Mouse (Mus musculus): ENCODE data around the gene Tbkbp1. TPM values are rescaled to one million over a fixed set of nuclear protein-coding genes. Genes with fewer than 3 reads are reported as not detected.

The Tbkbp1 gene
- total and polyA plus RNA-seq, 3 experiments: 0.44 to 5.7 (median 3.1) TPM

GRCm38 (mm10) chr11:97112519-97113125, 38.7 kb downstream of the Tbkbp1 start:
- dilution Hi-C loops (cut with MboI; ENCODE audit: extremely low pct_ligation_motif_present, extremely low pct_unique_long_range_greater_than_20kb, low sequenced_read_pairs) (no loop called here), in situ Hi-C loops (cut with MboI; ENCODE audit: low pct_ligation_motif_present, low pct_unique_long_range_greater_than_20kb, low sequenced_read_pairs) (loop anchor here (5.0 kb wide), 1 partner anchor 35 kb away; no protein-coding TSS in a partner anchor)

GRCm38 (mm10) chr11:97108976-97109375, 42.3 kb downstream of the Tbkbp1 start:
- no peak overlapping the region for H3K27ac ChIP-seq (ENCODE audit: insufficient read depth, low read depth)
- TF ChIP-seq RAD21 (IDR thresholded peaks at IDR 0.05; ENCODE audit: low read depth, low read length) (no peak), KAT2A (IDR thresholded peaks at IDR 0.05; ENCODE audit: insufficient replicate concordance, low read length) (no peak), ZKSCAN1 (IDR thresholded peaks at IDR 0.05; ENCODE audit: borderline replicate concordance, low read depth, low read length) (no peak)
- peaks cover 4 to 6% of the 10 kb centered on the region in 2 experiments for H3K4me1 ChIP-seq (ENCODE audit: control insufficient read depth in 1 of 2, insufficient read depth in 2 of 2)
- H3K9ac ChIP-seq (ENCODE audit: insufficient read depth, low read depth): no peak overlapping the region
- H3K79me2 ChIP-seq (replicated peaks; ENCODE audit: control insufficient read depth, extremely low read depth, insufficient read depth, poor library complexity, severe bottlenecking): no peaks in the 10 kb centered on the region
- dilution Hi-C loops (cut with MboI; ENCODE audit: extremely low pct_ligation_motif_present, extremely low pct_unique_long_range_greater_than_20kb, low sequenced_read_pairs): no loop called here
- H3K4me3 ChIP-seq (replicated peaks in 1 of 3; ENCODE audit: low read depth in 2 of 3, low read length in 2 of 3, poor library complexity in 1 of 3): no peak overlapping the region
- in situ Hi-C loops (cut with MboI; ENCODE audit: low pct_ligation_motif_present, low pct_unique_long_range_greater_than_20kb, low sequenced_read_pairs): no loop called here
- no peaks in the 10 kb centered on the region for H3K27me3 ChIP-seq (replicated peaks)
- H3K4me2 ChIP-seq (ENCODE audit: insufficient read depth, low read depth, poor library complexity, severe bottlenecking): no peak overlapping the region
- H3K9me3 ChIP-seq (replicated peaks; ENCODE audit: low read length): no peaks in the 10 kb centered on the region
- no peak for DNase-seq (ENCODE audit: extremely low read depth)
- H3K36me3 ChIP-seq (replicated peaks in 1 of 2; ENCODE audit: control insufficient read depth in 1 of 2, insufficient read depth in 1 of 2, low read length in 1 of 2): no peaks in the 10 kb centered on the region

More at GRCm38 (mm10) chr11:97112519-97113125, 38.7 kb downstream of the Tbkbp1 start:
- H3K36me3 ChIP-seq (replicated peaks in 1 of 2; ENCODE audit: control insufficient read depth in 1 of 2, insufficient read depth in 1 of 2, low read length in 1 of 2): no peaks in the 10 kb centered on the region
- H3K27me3 ChIP-seq (replicated peaks): no peaks in the 10 kb centered on the region
- peaks cover 7% of the 10 kb centered on the region for H3K9me3 ChIP-seq (replicated peaks; ENCODE audit: low read length)
- no peak for TF ChIP-seq POLR2AphosphoS2 (IDR thresholded peaks at IDR 0.05; ENCODE audit: low read depth, low read length)
- no peak for TF ChIP-seq ETS1 (conservative IDR thresholded peaks at IDR 0.05; ENCODE audit: low read depth, low read length)
- TF ChIP-seq RCOR1 (conservative IDR thresholded peaks at IDR 0.05; ENCODE audit: low read depth, low read length): no peak
- TF ChIP-seq TBP (conservative IDR thresholded peaks at IDR 0.05; ENCODE audit: low read depth, low read length): no peak
- H3K27ac ChIP-seq (ENCODE audit: insufficient read depth, low read depth): no peak overlapping the region
- no peak overlapping the region for H3K9ac ChIP-seq (ENCODE audit: insufficient read depth, low read depth)
- no peaks in the 10 kb centered on the region for H3K79me2 ChIP-seq (replicated peaks; ENCODE audit: control insufficient read depth, extremely low read depth, insufficient read depth, poor library complexity, severe bottlenecking)
- H3K4me3 ChIP-seq (replicated peaks in 1 of 3; ENCODE audit: low read depth in 2 of 3, low read length in 2 of 3, poor library complexity in 1 of 3): no peak overlapping the region
- peaks cover 3 to 23% of the 10 kb centered on the region in 2 experiments; a peak in 3 of 4 replicates for H3K4me1 ChIP-seq (ENCODE audit: control insufficient read depth in 1 of 2, insufficient read depth in 2 of 2)
- DNase-seq (ENCODE audit: extremely low read depth): no peak
- H3K4me2 ChIP-seq (ENCODE audit: insufficient read depth, low read depth, poor library complexity, severe bottlenecking): no peak overlapping the region

GRCm38 (mm10) chr11:97104091-97104483, 47.2 kb downstream of the Tbkbp1 start:
- no peak for TF ChIP-seq MXI1 (IDR thresholded peaks at IDR 0.05; ENCODE audit: low read depth, low read length)
- TF ChIP-seq SIN3A (IDR thresholded peaks at IDR 0.05; ENCODE audit: low read length): no peak
- no peak for TF ChIP-seq JUND (conservative IDR thresholded peaks at IDR 0.05; ENCODE audit: low read depth, low read length)
- TF ChIP-seq MAZ (IDR thresholded peaks at IDR 0.05; ENCODE audit: low read depth, low read length): no peak
- no peak for TF ChIP-seq MAX (IDR thresholded peaks at IDR 0.05; ENCODE audit: low read length)
- no peak for TF ChIP-seq MAFK (IDR thresholded peaks at IDR 0.05; ENCODE audit: insufficient replicate concordance, low read length)
- TF ChIP-seq JUN (IDR thresholded peaks at IDR 0.05; ENCODE audit: insufficient read depth, low read depth, low read length): peak; percentile 35; the same call in 1 of the 2 replicates
- TF ChIP-seq MEF2A (IDR thresholded peaks at IDR 0.05; ENCODE audit: borderline replicate concordance, low read depth, low read length): no peak
- Histone ChIP-seq H3K9ac (ENCODE audit: insufficient read depth, low read depth) (no peak overlapping the region), H3K9me3 (replicated peaks; ENCODE audit: low read length) (no peaks in the 10 kb centered on the region), H3K4me1 (ENCODE audit: control insufficient read depth in 1 of 2, insufficient read depth in 2 of 2) (peaks cover 4 to 6% of the 10 kb centered on the region in 2 experiments), H3K4me2 (ENCODE audit: insufficient read depth, low read depth, poor library complexity, severe bottlenecking) (no peak overlapping the region), H3K27ac (ENCODE audit: insufficient read depth, low read depth) (no peak overlapping the region), H3K36me3 (replicated peaks in 1 of 2; ENCODE audit: control insufficient read depth in 1 of 2, insufficient read depth in 1 of 2, low read length in 1 of 2) (no peaks in the 10 kb centered on the region), H3K4me3 (replicated peaks in 1 of 3; ENCODE audit: low read depth in 2 of 3, low read length in 2 of 3, poor library complexity in 1 of 3) (no peak overlapping the region), H3K79me2 (replicated peaks; ENCODE audit: control insufficient read depth, extremely low read depth, insufficient read depth, poor library complexity, severe bottlenecking) (no peaks in the 10 kb centered on the region), H3K27me3 (replicated peaks) (peaks cover 15% of the 10 kb centered on the region)
- DNase-seq (ENCODE audit: extremely low read depth): no peak
- in situ Hi-C loops (cut with MboI; ENCODE audit: low pct_ligation_motif_present, low pct_unique_long_range_greater_than_20kb, low sequenced_read_pairs): no loop called here
- dilution Hi-C loops (cut with MboI; ENCODE audit: extremely low pct_ligation_motif_present, extremely low pct_unique_long_range_greater_than_20kb, low sequenced_read_pairs): no loop called here

All from CH12.LX (cell line).